Mouse (Mus musculus): ENCODE data around the gene Tmem120b. TPM values are rescaled to one million over a fixed set of nuclear protein-coding genes. Genes with fewer than 3 reads are reported as not detected.
"Not testable (repeated sequence)": the region's sequence is repeated elsewhere in the genome, so short reads cannot be mapped to it uniquely, and the experiment has no call there.

Tmem120b gene
- total RNA-seq, 2 experiments from 2014 or later: 13.2 to 17.7 TPM

- DNase-seq (ENCODE audit: low spot score in 2 of 2): no peak
- intact Hi-C loops (cut with DNase I): loop anchor here (5.0 kb wide), 2 partner anchors 35 to 120 kb away; no protein-coding TSS in a partner anchor
Measured at GRCm38 (mm10) chr5:123046916-123047315, 21.3 kb upstream of the Tmem120b start, which contains the start of gene Morn3. Gene Morn3, minus strand, starts transcription at chr5:123047016.

- intact Hi-C loops (cut with DNase I): loop anchor here (2.0 to 5.0 kb wide), 3 partner anchors 37 to 122 kb away; no protein-coding TSS in a partner anchor
- no peak for DNase-seq (ENCODE audit: low spot score in 2 of 2)
Measured at GRCm38 (mm10) chr5:123049271-123049670, 18.9 kb upstream of the Tmem120b start.

GRCm38 (mm10) chr5:123050918-123051317 is 17.3 kb upstream of the Tmem120b start:
- intact Hi-C loops (cut with DNase I): no loop called here
- DNase-seq (ENCODE audit: low spot score in 2 of 2): no peak

- no peak for DNase-seq (ENCODE audit: low spot score in 2 of 2)
- intact Hi-C loops (cut with DNase I): no loop called here
Measured at GRCm38 (mm10) chr5:123051736-123052135, 16.5 kb upstream of the Tmem120b start.

- DNase-seq (ENCODE audit: low spot score in 2 of 2): peak; percentile 99
- intact Hi-C loops (cut with DNase I): no loop called here
Measured at GRCm38 (mm10) chr5:123057366-123058250, 10.6 kb upstream of the Tmem120b start.

GRCm38 (mm10) chr5:123058251-123059102 is 9.7 kb upstream of the Tmem120b start:
- DNase-seq (ENCODE audit: low spot score in 2 of 2): no peak
- intact Hi-C loops (cut with DNase I): no loop called here

- intact Hi-C loops (cut with DNase I): no loop called here
- DNase-seq (ENCODE audit: low spot score in 2 of 2): no peak
Measured at GRCm38 (mm10) chr5:123059757-123060520, 8.3 kb upstream of the Tmem120b start.

- intact Hi-C loops (cut with DNase I): no loop called here
- no peak for DNase-seq (ENCODE audit: low spot score in 2 of 2)
Measured at GRCm38 (mm10) chr5:123060706-123061401, 7.4 kb upstream of the Tmem120b start.

- DNase-seq (ENCODE audit: low spot score in 2 of 2); intact Hi-C loops (cut with DNase I): not testable (repeated sequence)
Measured at GRCm38 (mm10) chr5:123061402-123061749, 6.8 kb upstream of the Tmem120b start.

- no peak for DNase-seq (ENCODE audit: low spot score in 2 of 2)
- intact Hi-C loops (cut with DNase I): no loop called here
Measured at GRCm38 (mm10) chr5:123063141-123063540, 5.1 kb upstream of the Tmem120b start.

- intact Hi-C loops (cut with DNase I): loop anchor here (2.0 kb wide), 2 partner anchors 53 to 107 kb away; no protein-coding TSS in a partner anchor
Measured at GRCm38 (mm10) chr5:123064207-123064606, 4.0 kb upstream of the Tmem120b start.

GRCm38 (mm10) chr5:123067395-123067995 is 720 bp upstream of the Tmem120b start:
- DNase-seq (ENCODE audit: low spot score in 2 of 2): no peak
- intact Hi-C loops (cut with DNase I): loop anchor here (5.0 kb wide), 1 partner anchor 65 kb away; the partner anchor contains the start of gene Rhof

More at GRCm38 (mm10) chr5:123064207-123064606, 4.0 kb upstream of the Tmem120b start:
- DNase-seq (ENCODE audit: low spot score in 2 of 2): peak; percentile 40 to 57

- no peak for DNase-seq (ENCODE audit: low spot score in 2 of 2)
- intact Hi-C loops (cut with DNase I): loop anchor here (5.0 kb wide), 1 partner anchor 64 kb away; the partner anchor contains the start of gene Rhof
Measured at GRCm38 (mm10) chr5:123068714-123069113, 499 bp downstream of the Tmem120b start.

GRCm38 (mm10) chr5:123075576-123076418 is 7.6 kb downstream of the Tmem120b start:
- DNase-seq (ENCODE audit: low spot score in 2 of 2): peak; percentile 90 to 95
- intact Hi-C loops (cut with DNase I): no loop called here

GRCm38 (mm10) chr5:123076419-123077281 is 8.4 kb downstream of the Tmem120b start:
- intact Hi-C loops (cut with DNase I): no loop called here
- no peak for DNase-seq (ENCODE audit: low spot score in 2 of 2)

- intact Hi-C loops (cut with DNase I): no loop called here
- DNase-seq (ENCODE audit: low spot score in 2 of 2): no peak
Measured at GRCm38 (mm10) chr5:123079568-123079967, 11.4 kb downstream of the Tmem120b start.
